ENCODE assay signal across 32 mouse cellular contexts in genomic region chr16:8645546-8645945, GRCm38 (mm10). TPM values are rescaled to one million over a fixed set of nuclear protein-coding genes. Genes with fewer than 3 reads are reported as not detected.
"Had no signal": no experiment of that assay in that cellular context is flagged by ENCODE, and none has a peak within 500 bp of the region (broad histone marks: within the 10 kb centered on the region; RNA-seq: fewer than 3 reads in every experiment).

No protein-coding gene starts in this region.

- H3K27ac ChIP-seq: liver, embryonic 13.5 days; stomach, postnatal 0 days had no signal

- H3K4me3 ChIP-seq: liver, embryonic 13.5 days had no signal

- H3K27me3 ChIP-seq: liver, embryonic 13.5 days had no signal

- ATAC-seq: inflammation-experienced regulatory T-cells, adult 6 months; intestine, embryonic 16.5 days had no signal

- DNase-seq: kidney, adult 18-20 months; kidney, adult 9 months; kidney, postnatal 14 days; kidney, postnatal 4 days; liver, embryonic 13.5 days; lung, adult 2 months; lung, postnatal 14 days; lung, postnatal 4 days; midbrain, embryonic 14.5 days; right cerebral cortex, postnatal 14 days; right cerebral cortex, postnatal 4 days; thymus, adult 2 months; thymus, postnatal 14 days; thymus, postnatal 4 days had no signal

RNA-seq across cellular contexts. Expression of gene Gm5767, which starts 35.0 kb away (rescaled TPM):
- total RNA-seq: layer of hippocampus, postnatal 10 days; left cerebral cortex, postnatal 10 days; left cerebral cortex, postnatal 36 days; liver, adult 2 months; megakaryocyte progenitor cell, adult 5-6 weeks; megakaryocyte-erythroid progenitor cell, adult 5-6 weeks; midbrain, postnatal 0 days had no signal
- polyA plus RNA-seq: inflammation-experienced regulatory T-cells, adult 6 months; intestine, embryonic 16.5 days; kidney, embryonic 16.5 days; limb, embryonic 11.5 days; liver, embryonic 13.5 days; liver, embryonic 16.5 days; lung, adult 2 months; lung, embryonic 16.5 days; midbrain, embryonic 11.5 days; midbrain, embryonic 14.5 days; midbrain, postnatal 0 days; neural tube, embryonic 11.5 days; neural tube, embryonic 14.5 days; stomach, embryonic 14.5 days; stomach, postnatal 0 days had no signal
